ENCODE assay signal across 8 mouse cellular contexts in genomic region chr6:115775838-115776237, GRCm38 (mm10). TPM values are rescaled to one million over a fixed set of nuclear protein-coding genes. Genes with fewer than 3 reads are reported as not detected.
DNase-seq lines count a peak whose midpoint lies in the region; ATAC-seq and TF ChIP-seq lines count a peak whose summit lies in the region.

No protein-coding gene starts in this region.

- DNase-seq in ES-E14 (ENCODE audit: low read depth, low spot score): no peak
- DNase-seq in cerebellum, adult 8-10 months: peak; percentile 59
- DNase-seq in gastrocnemius, postnatal 25 days: peak; percentile 78
- DNase-seq in limb, embryonic 11.5 days (ENCODE audit: low spot score): no peak
- DNase-seq in natural killer cell, adult 2 months (ENCODE audit: low spot score in 2 of 2): no peak
- no peak for DNase-seq in ovary, postnatal 36 days (ENCODE audit: low spot score)
- DNase-seq in urinary bladder, adult 2 months (ENCODE audit: low spot score): no peak
- no peak for DNase-seq in ovary, adult 18-20 months (ENCODE audit: low spot score)

- no peak for ATAC-seq in limb, embryonic 11.5 days (ENCODE audit: insufficient number of reproducible peaks, low FRiP score, low TSS enrichment, low read depth)

- peak overlapping the region; percentile 34; the same call in 1 of the 2 replicates for H3K9ac ChIP-seq in ES-E14 (ENCODE audit: insufficient read depth, low read depth, low read length, poor library complexity, severe bottlenecking)
- H3K9ac ChIP-seq in limb, embryonic 11.5 days (ENCODE audit: low read length): peak overlapping the region; percentile 79

- in situ Hi-C loops in ES-E14 (cut with MboI; ENCODE audit: low sequenced_read_pairs in 2 of 2, unreplicated experiment in 2 of 2): no loop called here

- H3K27ac ChIP-seq in ES-E14 (ENCODE audit: insufficient read depth, low read depth, low read length, poor library complexity, severe bottlenecking): no peak overlapping the region
- no peak overlapping the region; the same call in 1 of the 2 replicates for H3K27ac ChIP-seq in limb, embryonic 11.5 days (replicated peaks; ENCODE audit: low read depth, low read length)

- H3K27me3 ChIP-seq in limb, embryonic 11.5 days (ENCODE audit: control insufficient read depth, insufficient read depth, low read length): no peaks in the 10 kb centered on the region

- peaks cover 2% of the 10 kb centered on the region; the same call in 1 of the 2 replicates for H3K36me3 ChIP-seq in ES-E14 (ENCODE audit: control insufficient read depth, insufficient read depth, low read length, poor library complexity, severe bottlenecking)
- peaks cover 14% of the 10 kb centered on the region for H3K36me3 ChIP-seq in limb, embryonic 11.5 days (ENCODE audit: control insufficient read depth, insufficient read depth, low read length)

- no peak overlapping the region for H3K4me3 ChIP-seq in ES-E14 (ENCODE audit: insufficient read depth in 1 of 2, low read depth in 1 of 2, low read length in 2 of 2, poor library complexity in 1 of 2, severe bottlenecking in 1 of 2)
- H3K4me3 ChIP-seq in limb, embryonic 11.5 days (ENCODE audit: low read depth, low read length): peak overlapping the region; percentile 57

- peaks cover 0 to 7% of the 10 kb centered on the region in 2 experiments; a peak in 2 of 4 replicates for H3K4me1 ChIP-seq in ES-E14 (ENCODE audit: control insufficient read depth in 2 of 2, insufficient read depth in 2 of 2, low read length in 2 of 2, poor library complexity in 1 of 2)
- peaks cover 12% of the 10 kb centered on the region; the same call in 1 of the 2 replicates for H3K4me1 ChIP-seq in limb, embryonic 11.5 days (ENCODE audit: control insufficient read depth, insufficient read depth, low read length)

- 67% methylated on average over 3 of the region's 3 CpGs for WGBS in limb, embryonic 11.5 days

- peak overlapping the region; percentile 83 for H3K4me2 ChIP-seq in limb, embryonic 11.5 days (ENCODE audit: low read depth, severe bottlenecking)

- H3K9me3 ChIP-seq in ES-E14 (ENCODE audit: control insufficient read depth, insufficient read depth, low read depth, low read length): no peaks in the 10 kb centered on the region
- no peaks in the 10 kb centered on the region for H3K9me3 ChIP-seq in limb, embryonic 11.5 days (ENCODE audit: control insufficient read depth, low read length)

TF ChIP-seq in ES-E14, 5 proteins besides CTCF, POLR2A, EP300 and RAD21:
- no peak for TF ChIP-seq ZC3H11A (IDR thresholded peaks at IDR 0.05; ENCODE audit: borderline replicate concordance, low read depth, low read length)
- no peak for TF ChIP-seq CHD2 (IDR thresholded peaks at IDR 0.05; ENCODE audit: low read depth, low read length)
- TF ChIP-seq MAFK (IDR thresholded peaks at IDR 0.05; ENCODE audit: insufficient read depth, low read depth, low read length): no peak
- TF ChIP-seq HCFC1 (IDR thresholded peaks at IDR 0.05; ENCODE audit: borderline replicate concordance, insufficient read depth, low read length): no peak
TF ChIP-seq in ES-E14: peak in this region for 0.

RNA-seq across cellular contexts. Expression of gene Cand2, which starts 1.5 kb away (rescaled TPM):
- total RNA-seq in ES-E14 (2012; rRNA removed): 10.7 and 10.8 TPM in 2 replicates
- 10 to 100 TPM; 61.9 to 64.2 TPM for total RNA-seq in gastrocnemius, postnatal 25 days (2021)
- 58.4 and 64.3 TPM in 2 replicates for polyA plus RNA-seq in limb, embryonic 11.5 days (2014; fragmentation: Nextera tagmentation; extraction: Ambion mirVana)
- polyA plus RNA-seq in urinary bladder, adult 2 months (2012; rRNA removed): 6.5 and 7.0 TPM in 2 replicates

RNA-seq across cellular contexts. Expression of gene Tmem40, which starts 13.6 kb away (rescaled TPM):
- 18.4 and 21.9 TPM in 2 replicates for total RNA-seq in ES-E14 (2012; rRNA removed)
- total RNA-seq in gastrocnemius, postnatal 25 days (2021): under 1 TPM; 0.35 to 0.43 TPM
- polyA plus RNA-seq in limb, embryonic 11.5 days (2014; fragmentation: Nextera tagmentation; extraction: Ambion mirVana): 2.2 and 2.6 TPM in 2 replicates
- 34.8 and 49.5 TPM in 2 replicates for polyA plus RNA-seq in urinary bladder, adult 2 months (2012; rRNA removed)

RNA-seq across cellular contexts. Expression of gene Rpl32, which starts 32.7 kb away (rescaled TPM):
- 2,783 and 3,173 TPM in 2 replicates for total RNA-seq in ES-E14 (2012; rRNA removed)
- 100 to 1,000 TPM; 536 to 577 TPM for total RNA-seq in gastrocnemius, postnatal 25 days (2021)
- polyA plus RNA-seq in limb, embryonic 11.5 days (2014; fragmentation: Nextera tagmentation; extraction: Ambion mirVana): 2,129 and 2,157 TPM in 2 replicates
- 2,458 and 3,073 TPM in 2 replicates for polyA plus RNA-seq in urinary bladder, adult 2 months (2012; rRNA removed)

Comparison
In these comparisons a context has a peak if more than half of its experiments do, and no peak if none do; other contexts are left out.
1. DNase-seq: peak in cerebellum, adult 8-10 months (single experiment) and gastrocnemius, postnatal 25 days (single experiment); none in ES-E14 (single experiment), limb, embryonic 11.5 days (single experiment), natural killer cell, adult 2 months (0 of 2), ovary, postnatal 36 days (single experiment), urinary bladder, adult 2 months (single experiment) and ovary, adult 18-20 months (single experiment).
2. RNA of gene Tmem40, which starts 13.6 kb away (total RNA-seq): 18.4 to 21.9 TPM in ES-E14; 0.35 to 0.43 TPM in gastrocnemius, postnatal 25 days; every median in the first group is over 10 times any median in the second.